ENCODE assay signal across 12 mouse cellular contexts in the genomic region with DNA sequence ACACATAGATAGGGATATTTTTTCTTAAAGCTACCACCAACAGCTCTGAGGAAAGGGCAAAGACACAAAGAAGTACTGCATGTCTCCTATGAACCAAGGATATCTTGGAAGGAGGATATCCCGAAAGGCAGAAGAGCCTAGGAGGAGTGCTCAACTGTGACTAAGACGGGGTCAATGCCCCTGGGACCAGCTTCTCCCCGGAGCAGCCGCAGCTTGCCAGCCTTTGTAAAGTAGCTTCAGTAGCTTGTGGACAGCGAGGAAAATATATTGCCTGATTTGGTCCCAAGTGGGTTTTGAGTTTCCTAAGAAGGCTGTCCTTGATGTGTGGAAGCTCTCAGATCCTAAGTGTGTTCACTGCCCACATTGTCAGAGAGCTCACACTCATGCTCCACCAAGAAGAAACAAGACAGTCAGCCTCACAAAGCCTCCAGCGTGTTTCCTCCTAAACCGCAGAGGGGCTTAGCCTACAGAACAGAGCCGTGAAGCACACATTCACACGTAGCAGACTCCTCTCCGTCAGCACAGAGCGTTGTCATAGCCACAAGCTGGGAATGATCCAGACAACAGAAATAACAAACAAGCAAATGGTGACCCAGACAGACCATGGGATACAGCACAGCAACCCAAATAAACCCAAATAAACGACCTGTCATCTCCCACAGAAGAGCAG. TPM values are rescaled to one million over a fixed set of nuclear protein-coding genes. Genes with fewer than 3 reads are reported as not detected.
DNase-seq lines count a peak whose midpoint lies in the region; ATAC-seq and TF ChIP-seq lines count a peak whose summit lies in the region.
"Had no signal": no experiment of that assay in that cellular context is flagged by ENCODE, and none has a peak within 500 bp of the region (broad histone marks: within the 10 kb centered on the region; RNA-seq: fewer than 3 reads in every experiment).

No protein-coding gene starts in this region.

- H3K27ac ChIP-seq in forebrain, postnatal 0 days (ENCODE audit: low read depth, low read length), result no peak overlapping the region
- no peak overlapping the region for H3K27ac ChIP-seq in forebrain, embryonic 13.5 days
- no peak overlapping the region for H3K27ac ChIP-seq in midbrain, embryonic 14.5 days (replicated peaks; ENCODE audit: low read depth, low read length)
- H3K27ac ChIP-seq: embryonic facial prominence, embryonic 13.5 days had no signal

- H3K4me1 ChIP-seq in forebrain, postnatal 0 days (ENCODE audit: insufficient read depth), result no peaks in the 10 kb centered on the region
- H3K4me1 ChIP-seq in forebrain, embryonic 13.5 days, result no peaks in the 10 kb centered on the region
- H3K4me1 ChIP-seq in midbrain, embryonic 14.5 days (ENCODE audit: control insufficient read depth, insufficient read depth, low read length), result no peaks in the 10 kb centered on the region
- H3K4me1 ChIP-seq: embryonic facial prominence, embryonic 13.5 days had no signal

- H3K9ac ChIP-seq in forebrain, postnatal 0 days, result no peak overlapping the region
- no peak overlapping the region for H3K9ac ChIP-seq in forebrain, embryonic 13.5 days
- no peak overlapping the region for H3K9ac ChIP-seq in midbrain, embryonic 14.5 days (replicated peaks; ENCODE audit: low read length)
- H3K9ac ChIP-seq: embryonic facial prominence, embryonic 13.5 days had no signal

- H3K36me3 ChIP-seq in forebrain, postnatal 0 days (ENCODE audit: insufficient read depth), result no peaks in the 10 kb centered on the region
- H3K36me3 ChIP-seq in forebrain, embryonic 13.5 days (ENCODE audit: poor library complexity, severe bottlenecking), result no peaks in the 10 kb centered on the region
- H3K36me3 ChIP-seq in midbrain, embryonic 14.5 days (ENCODE audit: control insufficient read depth, insufficient read depth, low read length), result no peaks in the 10 kb centered on the region
- H3K36me3 ChIP-seq: embryonic facial prominence, embryonic 13.5 days had no signal

- H3K4me2 ChIP-seq in forebrain, postnatal 0 days (ENCODE audit: low read depth), result no peak overlapping the region
- H3K4me2 ChIP-seq in forebrain, embryonic 13.5 days, result no peak overlapping the region
- no peak overlapping the region for H3K4me2 ChIP-seq in midbrain, embryonic 14.5 days (ENCODE audit: low read length)
- H3K4me2 ChIP-seq: embryonic facial prominence, embryonic 13.5 days; liver, embryonic 11.5 days had no signal

- 51% methylated on average over 12 of the region's 12 CpGs for WGBS in forebrain, postnatal 0 days
- 57% methylated on average over 12 of the region's 12 CpGs for WGBS in forebrain, embryonic 13.5 days
- WGBS in midbrain, embryonic 14.5 days, result 22% methylated on average over 12 of the region's 12 CpGs

- H3K27me3 ChIP-seq in forebrain, postnatal 0 days (ENCODE audit: insufficient read depth, low read length), result no peaks in the 10 kb centered on the region
- no peaks in the 10 kb centered on the region for H3K27me3 ChIP-seq in forebrain, embryonic 13.5 days
- H3K27me3 ChIP-seq in midbrain, embryonic 14.5 days (ENCODE audit: control insufficient read depth, insufficient read depth, low read length), result no peaks in the 10 kb centered on the region
- H3K27me3 ChIP-seq: embryonic facial prominence, embryonic 13.5 days had no signal

- peak; percentile 84 for ATAC-seq in forebrain, postnatal 0 days
- no peak for ATAC-seq in forebrain, embryonic 13.5 days
- ATAC-seq in midbrain, embryonic 14.5 days (ENCODE audit: low FRiP score, low TSS enrichment), result no peak

- TF ChIP-seq CTCF in forebrain, postnatal 0 days (IDR thresholded peaks at IDR 0.05; ENCODE audit: low read depth), result no peak

- intact Hi-C loops in left cerebral cortex, postnatal 14 days (cut with DNase I), result no loop called here
- intact Hi-C loops in left cerebral cortex, postnatal 10 days (cut with DNase I), result no loop called here
- intact Hi-C loops in gastrocnemius, postnatal 36 days (cut with DNase I), result no loop called here

- 0 out of 2 replicates have a peak, but pooled peaks cover 4% of the 10 kb centered on the region for H3K9me3 ChIP-seq in forebrain, postnatal 0 days (ENCODE audit: low read length)
- H3K9me3 ChIP-seq in forebrain, embryonic 13.5 days (replicated peaks), result no peaks in the 10 kb centered on the region
- peaks cover 3% of the 10 kb centered on the region; the same call in 1 of the 2 replicates for H3K9me3 ChIP-seq in midbrain, embryonic 14.5 days (ENCODE audit: control insufficient read depth, low read length)
- H3K9me3 ChIP-seq: embryonic facial prominence, embryonic 13.5 days had no signal

- peak; percentile 47 for DNase-seq in forebrain, postnatal 0 days
- DNase-seq in left cerebral cortex, postnatal 14 days (ENCODE audit: low spot score in 2 of 2), result peak; percentile 15 to 49
- DNase-seq in left cerebral cortex, postnatal 10 days (ENCODE audit: extremely low spot score in 1 of 2, low spot score in 2 of 2), result no peak
- DNase-seq in Muller cell, postnatal 12 days (ENCODE audit: inconsistent ontology term), result peak; percentile 24
- DNase-seq in midbrain, embryonic 14.5 days, result peak; percentile 49
- no peak for DNase-seq in cerebellum, adult 9-10 months
- DNase-seq in gastrocnemius, postnatal 36 days, result no peak
- DNase-seq: heart, postnatal 4 days had no signal

- no peak overlapping the region for H3K4me3 ChIP-seq in forebrain, postnatal 0 days (ENCODE audit: low read depth, low read length)
- no peak overlapping the region for H3K4me3 ChIP-seq in forebrain, embryonic 13.5 days
- no peak overlapping the region for H3K4me3 ChIP-seq in midbrain, embryonic 14.5 days (replicated peaks; ENCODE audit: low read depth, low read length)
- H3K4me3 ChIP-seq: embryonic facial prominence, embryonic 13.5 days had no signal

RNA-seq across cellular contexts. Expression of a gene that starts 17.2 kb away (rescaled TPM):
- total RNA-seq in forebrain, postnatal 0 days (2014; rRNA removed), result 10.7 and 10.9 TPM in 2 replicates
- 3.8 and 7.0 TPM in 2 replicates for polyA plus RNA-seq in forebrain, postnatal 0 days (2015; fragmentation: Nextera tagmentation; extraction: Ambion mirVana)
- polyA plus RNA-seq in forebrain, embryonic 13.5 days (2015; fragmentation: Nextera tagmentation; extraction: Ambion mirVana), result 1.8 and 1.9 TPM in 2 replicates
- 10 to 100 TPM; 20.9 to 23.0 TPM for total RNA-seq in left cerebral cortex, postnatal 14 days (2021)
- 10 to 100 TPM; 28.4 to 28.7 TPM for total RNA-seq in left cerebral cortex, postnatal 10 days (2021)
- polyA plus RNA-seq in midbrain, embryonic 14.5 days (2014; fragmentation: Nextera tagmentation; extraction: Ambion mirVana), result 2.0 and 2.4 TPM in 2 replicates
- total RNA-seq in gastrocnemius, postnatal 36 days (2021), result 100 to 1,000 TPM; 254 to 276 TPM
- total RNA-seq: CH12.LX had no signal

Comparison
In these comparisons a context has a peak if more than half of its experiments do, and no peak if none do; other contexts are left out.
1. DNase-seq: peak in forebrain, postnatal 0 days (single experiment), left cerebral cortex, postnatal 14 days (2 of 2), Muller cell, postnatal 12 days (single experiment) and midbrain, embryonic 14.5 days (single experiment); none in left cerebral cortex, postnatal 10 days (0 of 2), cerebellum, adult 9-10 months (single experiment) and gastrocnemius, postnatal 36 days (0 of 2).
2. RNA of a gene that starts 17.2 kb away (total RNA-seq): 254 to 276 TPM in gastrocnemius, postnatal 36 days; 28.4 to 28.7 TPM in left cerebral cortex, postnatal 10 days, 20.9 to 23.0 TPM in left cerebral cortex, postnatal 14 days and 10.7 to 10.9 TPM in forebrain, postnatal 0 days; every median in the first group is over 4 times any median in the second.